Mouse (Mus musculus): ENCODE results near the gene Tmem196.

The Tmem196 gene

GRCm38 (mm10) chr12:119945589-119946310, at the start of gene Tmem196:
Gene Tmem196 (plus strand): TSS chr12:119945822.
- DNase-seq (ENCODE audit: low spot score in 2 of 2): peak in 1 of 2 experiments; percentile 6

- DNase-seq (ENCODE audit: low spot score in 2 of 2): peak; percentile 7 to 14
Measured at GRCm38 (mm10) chr12:119946311-119946692, 680 bp downstream of the Tmem196 start.

GRCm38 (mm10) chr12:119957041-119957440, 11.4 kb downstream of the Tmem196 start:
- DNase-seq (ENCODE audit: low spot score in 2 of 2): no peak

GRCm38 (mm10) chr12:119960730-119961129, 15.1 kb downstream of the Tmem196 start:
- peak; percentile 14 to 28 for DNase-seq (ENCODE audit: low spot score in 2 of 2)

- DNase-seq (ENCODE audit: low spot score in 2 of 2): no peak
Measured at GRCm38 (mm10) chr12:119965373-119965772, 19.8 kb downstream of the Tmem196 start.

GRCm38 (mm10) chr12:119970068-119970467, 24.4 kb downstream of the Tmem196 start:
- DNase-seq (ENCODE audit: low spot score in 2 of 2): no peak

GRCm38 (mm10) chr12:119981731-119982130, 36.1 kb downstream of the Tmem196 start:
- DNase-seq (ENCODE audit: low spot score in 2 of 2): no peak

GRCm38 (mm10) chr12:119998267-119998666, 52.6 kb downstream of the Tmem196 start:
- no peak for DNase-seq (ENCODE audit: low spot score in 2 of 2)

- DNase-seq (ENCODE audit: low spot score in 2 of 2): no peak
Measured at GRCm38 (mm10) chr12:120004280-120004679, 58.7 kb downstream of the Tmem196 start.

- no peak for DNase-seq (ENCODE audit: low spot score in 2 of 2)
Measured at GRCm38 (mm10) chr12:120014768-120015167, 69.1 kb downstream of the Tmem196 start.

GRCm38 (mm10) chr12:120015201-120015600, 69.6 kb downstream of the Tmem196 start:
- no peak for DNase-seq (ENCODE audit: low spot score in 2 of 2)

- peak; percentile 11 to 41 for DNase-seq (ENCODE audit: low spot score in 2 of 2)
Measured at GRCm38 (mm10) chr12:120028089-120028959, 82.7 kb downstream of the Tmem196 start.
